Mouse (Mus musculus) liver, adult 2 months (tissue): ENCODE data around the gene Limk2. TPM values are rescaled to one million over a fixed set of nuclear protein-coding genes. Genes with fewer than 3 reads are reported as not detected.
A peak's percentile ranks its signal among the peaks of the same experiment; 100 is the strongest.

ENCODE experiments used
- DNase-seq: peaks from one replicate; pipeline ENCODE4 v3.0.0-alpha.2; 2011; ENCODE audit warnings: low read depth, low spot score; ENCODE audit errors: extremely low read depth
- H3K27ac ChIP-seq: fragments of 200-500 bp; replicated peaks from 2 replicates; pipeline ENCODE4 v1.5.1; 2012; ENCODE audit warnings: low read depth, mild to moderate bottlenecking, control low read depth, inconsistent platforms, low read length; ENCODE audit not compliant: insufficient read depth
- H3K27me3 ChIP-seq: fragments of 200-500 bp; 2 replicates; pipeline ENCODE4 v1.6.1; 2012; ENCODE audit warnings: mild to moderate bottlenecking, moderate library complexity, low read length, inconsistent platforms; ENCODE audit not compliant: control insufficient read depth, insufficient read depth
- H3K36me3 ChIP-seq: fragments of 200-500 bp; 2 replicates; pipeline ENCODE4 v1.6.1; 2012; ENCODE audit warnings: low read length, inconsistent platforms; ENCODE audit not compliant: control insufficient read depth, insufficient read depth
- H3K4me1 ChIP-seq: fragments of 200-500 bp; 2 replicates; pipeline ENCODE4 v1.6.1; 2011; ENCODE audit warnings: low read length; ENCODE audit not compliant: control insufficient read depth, insufficient read depth
- H3K4me3 ChIP-seq: fragments of 200-500 bp; 2 replicates; pipeline ENCODE4 v1.5.1; 2011; ENCODE audit warnings: low read depth, mild to moderate bottlenecking, control low read depth, low read length, moderate library complexity; ENCODE audit not compliant: insufficient read depth
- H3K79me2 ChIP-seq: fragments of 200-500 bp; 2 replicates; pipeline ENCODE4 v1.6.1; 2012; ENCODE audit warnings: inconsistent platforms, mild to moderate bottlenecking, low read length, moderate library complexity; ENCODE audit not compliant: control insufficient read depth, insufficient read depth
- H3K9ac ChIP-seq: fragments of 200-500 bp; 2 replicates; pipeline ENCODE4 v1.6.1; 2012; ENCODE audit warnings: low read depth, mild to moderate bottlenecking, control low read depth, inconsistent platforms, low read length
- CTCF ChIP-seq: fragments of 200-500 bp; IDR thresholded peaks from 2 replicates; pipeline ENCODE4 v1.5.1; 2011; ENCODE audit warnings: low read depth, low read length, control low read depth
- POLR2A ChIP-seq: fragments of 200-500 bp; IDR thresholded peaks from 2 replicates; pipeline ENCODE4 v1.6.1; 2011; ENCODE audit warnings: low read length, control low read depth; ENCODE audit not compliant: insufficient read depth; ENCODE audit errors: extremely low read depth
- WGBS: fragments of 180-500 bp; shearing (Covaris S2); methylation state at CpG from one replicate; pipeline ENCODE4 v1.1.7; 2018; 5-methylcytosine and 5-hydroxymethylcytosine counted together
- polyA plus RNA-seq: library from polyadenylated mRNA; depleted of rRNA; stranded (reverse); fragments of >200 nt; gene quantifications from 2 replicates; pipeline ENCODE4 v1.2.3, GENCODE M21; 2012
- total RNA-seq: library from RNA; depleted of rRNA; stranded (reverse); fragments of >200 nt; gene quantifications from 2 replicates; pipeline ENCODE4 v1.2.3, GENCODE M21; 2014

The Limk2 gene
- total and polyA plus RNA-seq, 2 experiments: 7.2 to 9.1 TPM

DNA sequence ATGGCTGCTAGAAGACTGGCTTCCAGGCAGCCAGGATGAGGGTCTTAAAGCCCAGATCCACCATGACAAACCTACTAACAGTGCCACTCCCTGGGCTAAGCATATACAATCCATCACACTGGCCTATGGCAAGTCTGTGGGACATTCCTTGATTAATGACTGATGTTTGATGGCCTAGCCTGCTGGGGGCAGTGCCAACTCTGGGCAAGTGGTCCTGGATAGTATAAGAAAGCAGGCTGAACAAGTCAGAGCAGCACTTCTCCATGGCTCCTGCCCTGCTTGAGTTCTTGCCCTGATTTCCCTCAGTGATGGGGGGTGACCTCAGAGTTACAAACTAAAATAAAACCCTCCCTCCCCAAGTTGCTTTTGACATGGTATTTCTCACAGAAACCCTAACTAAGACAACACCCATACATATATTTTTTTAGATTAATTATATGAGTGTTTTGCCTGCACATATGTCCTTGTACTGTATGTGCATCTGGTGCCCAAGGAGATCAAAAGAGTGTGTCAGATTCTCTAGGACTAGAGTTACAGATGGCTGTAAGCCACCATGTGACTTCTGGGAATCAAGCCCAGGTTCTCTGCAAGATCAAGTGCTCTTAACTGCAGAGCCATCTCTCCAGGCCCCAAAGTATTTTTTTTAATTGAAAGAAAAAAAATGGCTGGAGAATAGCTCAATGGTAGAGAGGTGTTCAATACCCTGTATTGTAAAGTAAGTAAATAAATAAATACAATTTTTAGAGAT, 32.9 kb upstream of the Limk2 start:
- peaks cover 13% of the 10 kb centered on the region for H3K4me1 ChIP-seq
- no peak overlapping the region for H3K9ac ChIP-seq
- no peaks in the 10 kb centered on the region for H3K36me3 ChIP-seq
- H3K79me2 ChIP-seq: peaks cover 43% of the 10 kb centered on the region
- no peaks in the 10 kb centered on the region for H3K27me3 ChIP-seq
- no peak overlapping the region for H3K4me3 ChIP-seq
- H3K27ac ChIP-seq: no peak overlapping the region
- TF ChIP-seq POLR2A: no peak
- no peak for TF ChIP-seq CTCF
- DNase-seq: peak; percentile 65

DNA sequence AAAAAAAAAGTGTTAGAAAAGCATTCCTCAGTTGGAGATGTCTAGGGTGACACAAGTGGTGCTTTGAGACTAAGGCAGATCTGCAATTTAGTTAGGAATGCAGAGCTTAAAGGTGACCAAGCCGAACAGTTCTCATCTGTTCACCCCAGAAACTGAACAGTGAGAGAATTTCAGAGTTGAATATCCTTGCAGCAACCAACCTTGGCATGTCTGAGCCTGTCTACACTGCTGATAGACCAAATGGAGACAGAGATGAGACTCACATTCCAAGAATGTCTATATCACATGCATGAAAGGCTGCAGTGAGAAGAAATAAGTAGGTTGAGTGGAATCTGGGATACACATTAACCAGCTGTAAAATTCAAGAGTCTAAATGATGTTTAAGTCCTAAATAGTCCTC, 28.6 kb upstream of the Limk2 start:
- WGBS: 98% methylated on average over 1 of the region's 1 CpGs
- TF ChIP-seq CTCF (no peak), POLR2A (no peak)
- Histone ChIP-seq H3K4me1 (peaks cover 6% of the 10 kb centered on the region; the same call in 1 of the 2 replicates), H3K79me2 (peaks cover 49% of the 10 kb centered on the region), H3K9ac (no peak overlapping the region), H3K27ac (no peak overlapping the region), H3K4me3 (no peak overlapping the region), H3K36me3 (no peaks in the 10 kb centered on the region), H3K27me3 (no peaks in the 10 kb centered on the region)
- no peak for DNase-seq

DNA sequence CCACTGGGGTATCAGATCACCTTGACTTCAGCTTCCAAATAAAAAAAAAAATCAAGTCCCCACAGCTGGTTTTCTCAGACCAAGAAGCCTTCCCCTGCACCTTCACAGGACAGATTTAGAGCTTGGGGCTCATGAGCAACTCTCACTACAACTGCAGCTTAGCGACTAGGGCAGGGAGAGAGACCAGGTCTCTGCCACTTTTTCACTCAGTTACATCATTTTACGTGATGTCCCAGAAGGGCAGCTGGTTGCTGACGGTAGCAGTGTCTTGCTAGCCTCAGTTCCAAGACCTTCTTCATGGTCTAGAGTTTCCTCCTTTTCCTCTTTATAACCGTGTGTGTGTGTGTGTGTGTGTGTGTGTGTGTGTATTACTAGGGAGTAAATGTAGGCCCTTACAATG, 24.8 kb upstream of the Limk2 start:
- WGBS: 76% methylated on average over 4 of the region's 4 CpGs

DNA sequence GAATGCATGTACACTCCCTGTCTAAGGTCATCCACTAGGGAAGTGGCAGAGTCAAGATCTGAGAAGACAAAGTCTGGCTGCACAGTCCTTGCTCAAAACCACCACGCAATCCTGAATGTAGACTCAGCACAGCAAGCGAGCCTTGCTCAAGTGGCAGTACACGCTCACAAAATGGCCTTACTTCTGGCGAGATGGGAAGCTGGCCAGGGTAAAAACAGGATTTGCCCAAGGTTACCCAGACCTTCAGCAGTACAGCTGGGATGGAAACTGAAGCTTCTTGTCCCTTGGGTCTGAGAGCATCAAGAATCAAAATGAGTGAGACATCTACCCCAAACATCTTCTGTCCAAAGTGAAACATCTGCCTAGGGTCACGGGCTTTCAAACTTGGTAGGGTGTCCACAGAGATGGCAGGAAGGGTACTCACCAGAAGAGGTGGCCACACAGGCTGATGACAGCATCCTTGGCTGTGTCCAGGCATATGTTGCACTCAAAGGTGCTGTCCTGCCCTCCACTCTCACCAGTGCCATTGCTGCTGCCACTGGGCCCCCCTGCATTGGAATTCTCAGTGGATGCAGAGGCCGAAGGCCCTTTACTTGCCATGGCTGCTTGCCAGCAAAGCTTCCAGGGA, 23.1 kb upstream of the Limk2 start:
- no peak for DNase-seq
- peaks cover 6% of the 10 kb centered on the region; the same call in 1 of the 2 replicates for H3K4me1 ChIP-seq
- H3K79me2 ChIP-seq: peaks cover 42% of the 10 kb centered on the region
- H3K36me3 ChIP-seq: peaks cover 10% of the 10 kb centered on the region
- 83% methylated on average over 6 of the region's 6 CpGs for WGBS
- no peak overlapping the region for H3K9ac ChIP-seq
- no peaks in the 10 kb centered on the region for H3K27me3 ChIP-seq
- H3K4me3 ChIP-seq: no peak overlapping the region
- H3K27ac ChIP-seq: no peak overlapping the region
- TF ChIP-seq POLR2A (no peak), CTCF (no peak)

More for the DNA sequence above, 24.8 kb upstream of the Limk2 start:
- Histone ChIP-seq H3K4me1 (peaks cover 6% of the 10 kb centered on the region; the same call in 1 of the 2 replicates), H3K9ac (no peak overlapping the region), H3K27ac (no peak overlapping the region), H3K36me3 (peaks cover 9% of the 10 kb centered on the region), H3K27me3 (no peaks in the 10 kb centered on the region), H3K79me2 (peaks cover 48% of the 10 kb centered on the region), H3K4me3 (no peak overlapping the region)
- DNase-seq: no peak
- TF ChIP-seq CTCF (no peak), POLR2A (no peak)

DNA sequence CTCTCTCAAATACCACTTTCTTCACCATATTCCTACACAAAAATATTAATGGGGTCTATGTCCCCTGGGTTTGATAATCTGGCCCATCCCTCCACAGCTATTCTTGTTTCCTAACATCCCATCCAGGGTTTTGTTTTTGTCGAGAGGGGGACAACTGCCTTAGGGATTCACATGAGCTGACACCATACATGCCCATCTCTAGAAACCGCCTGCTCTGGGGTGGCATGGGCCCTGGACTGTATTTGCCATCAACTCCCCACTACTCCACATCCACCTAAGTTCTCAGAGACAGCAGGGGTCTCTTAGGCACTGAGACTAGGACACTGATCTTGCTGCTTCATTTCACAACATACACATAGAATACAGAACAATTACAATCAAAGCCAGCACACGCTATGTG, 22.5 kb upstream of the Limk2 start:
- H3K79me2 ChIP-seq: peaks cover 39% of the 10 kb centered on the region
- H3K27me3 ChIP-seq: no peaks in the 10 kb centered on the region
- no peak overlapping the region for H3K4me3 ChIP-seq
- no peak overlapping the region for H3K9ac ChIP-seq
- peaks cover 6% of the 10 kb centered on the region; the same call in 1 of the 2 replicates for H3K4me1 ChIP-seq
- 94% methylated on average over 3 of the region's 3 CpGs for WGBS
- H3K36me3 ChIP-seq: peaks cover 10% of the 10 kb centered on the region
- TF ChIP-seq CTCF (no peak), POLR2A (no peak)
- DNase-seq: no peak
- H3K27ac ChIP-seq: no peak overlapping the region

DNA sequence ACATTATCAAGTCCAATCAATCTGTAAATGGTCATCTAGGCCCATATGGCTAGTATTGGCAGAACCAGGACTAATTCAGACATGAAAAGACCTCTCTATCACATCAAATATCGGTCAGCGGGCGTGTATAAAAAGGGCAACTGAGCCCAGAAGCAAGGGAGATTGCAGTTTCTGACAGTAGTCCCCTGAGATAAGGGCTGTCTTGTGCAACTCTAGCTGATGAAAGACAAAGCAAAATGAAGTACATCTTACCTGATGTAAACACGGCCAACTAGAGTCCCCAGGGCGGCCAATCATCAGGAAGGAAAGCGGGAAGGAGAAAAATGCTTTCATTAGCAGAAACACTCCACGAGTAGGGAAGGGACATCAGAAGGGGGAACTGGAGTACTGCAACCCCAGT, 19.6 kb upstream of the Limk2 start:
- H3K9ac ChIP-seq: no peak overlapping the region
- WGBS: 62% methylated on average over 7 of the region's 7 CpGs
- TF ChIP-seq CTCF (no peak), POLR2A (no peak)
- no peak overlapping the region for H3K27ac ChIP-seq
- peaks cover 31% of the 10 kb centered on the region for H3K36me3 ChIP-seq
- no peaks in the 10 kb centered on the region for H3K27me3 ChIP-seq
- H3K79me2 ChIP-seq: peaks cover 17% of the 10 kb centered on the region
- no peak overlapping the region for H3K4me3 ChIP-seq
- no peaks in the 10 kb centered on the region for H3K4me1 ChIP-seq
- DNase-seq: no peak
